Mouse (Mus musculus) heart, adult 9 months (tissue): Measurements from ENCODE around the gene Cyp17a1.

Source experiments
- DNase-seq, 2 experiments: peaks; one replicate each; pipeline ENCODE4 v3.0.0; 2022; ENCODE audit warnings: low spot score in 2 of 2

Gene Cyp17a1

DNA sequence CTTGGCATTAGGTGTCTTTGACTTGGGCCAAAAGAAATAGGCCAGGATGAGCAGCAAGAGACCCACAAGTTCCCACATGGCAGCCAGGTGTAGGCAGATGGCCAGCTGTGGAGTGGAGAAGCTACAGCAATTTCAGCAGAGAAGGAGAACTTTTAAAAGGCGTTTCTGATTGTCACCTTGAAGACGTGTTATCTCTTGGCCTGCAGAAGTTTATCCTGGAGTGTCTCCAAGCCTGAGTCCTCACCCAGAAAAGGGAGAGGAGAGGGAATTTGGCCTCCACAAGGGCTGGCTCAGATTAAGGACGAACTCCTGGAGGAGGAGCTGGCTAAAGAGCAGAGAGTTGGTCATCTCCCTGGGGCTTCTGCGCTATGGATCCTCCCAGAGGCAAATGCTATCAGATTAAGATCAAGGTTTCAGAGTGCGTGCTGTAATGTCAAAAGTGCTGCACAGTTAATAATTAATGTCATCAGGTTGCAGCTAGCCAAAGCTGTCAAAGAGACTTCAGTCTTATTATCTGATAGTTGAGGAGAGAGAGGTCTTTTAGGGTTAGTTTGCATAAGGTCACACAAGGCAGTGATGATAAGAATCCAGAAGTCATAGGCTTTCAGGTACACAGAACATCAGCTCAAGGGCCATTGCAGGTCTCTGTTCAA lies at the start of gene Cyp17a1:
Gene Cyp17a1, minus strand, starts transcription at position 407 of the 653 bp plus-strand sequence.
- no peak for DNase-seq

DNA sequence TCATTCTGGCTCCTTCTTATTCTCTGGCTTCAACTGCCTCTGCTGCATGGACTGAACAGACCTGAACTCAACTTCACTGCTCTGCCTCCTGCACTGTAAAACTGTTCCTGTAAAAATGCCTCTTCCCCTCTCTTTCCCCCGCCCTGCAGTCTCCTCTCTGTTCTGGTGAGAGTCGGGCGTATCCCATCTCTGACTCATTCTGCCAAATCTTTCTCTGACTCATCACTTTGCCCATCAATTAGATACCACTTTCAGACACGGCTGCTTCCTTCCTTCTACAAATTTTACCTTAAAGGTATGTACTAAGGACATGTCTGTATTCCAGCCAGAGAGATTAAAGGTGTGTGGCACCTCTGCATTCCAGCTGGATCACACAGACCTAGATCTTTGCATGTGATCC lies 45.2 kb upstream of the Cyp17a1 start:
- DNase-seq: no peak

DNA sequence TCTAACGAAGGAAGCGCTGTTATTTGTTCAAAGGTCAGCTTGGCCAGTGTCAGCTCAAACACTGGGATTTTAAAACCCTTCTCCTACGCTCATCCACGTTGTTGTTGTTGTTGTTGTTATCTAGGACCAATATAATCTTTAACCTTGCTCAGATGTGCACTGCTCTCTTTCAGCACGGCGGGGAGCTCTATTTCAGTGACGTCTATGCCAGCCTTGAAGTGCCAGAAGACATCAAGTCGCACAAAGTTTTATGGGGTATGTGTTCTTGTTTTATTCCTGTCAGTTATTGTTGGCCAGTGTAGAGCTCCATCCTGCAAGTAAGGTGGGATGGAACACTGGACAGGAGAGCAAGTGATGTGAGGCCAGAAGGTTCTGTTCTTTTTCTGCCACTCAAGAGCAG lies 42.0 kb upstream of the Cyp17a1 start:
- no peak for DNase-seq

GRCm38 (mm10) chr19:46714234-46714633 lies 41.3 kb upstream of the Cyp17a1 start:
- DNase-seq: no peak

GRCm38 (mm10) chr19:46710614-46711013 lies 37.6 kb upstream of the Cyp17a1 start:
- no peak for DNase-seq

GRCm38 (mm10) chr19:46707296-46708151 lies 34.6 kb upstream of the Cyp17a1 start, which contains the start of gene As3mt:
TSS of gene As3mt (plus strand) at chr19:46707458.
- peak; percentile 77 to 79 for DNase-seq

DNA sequence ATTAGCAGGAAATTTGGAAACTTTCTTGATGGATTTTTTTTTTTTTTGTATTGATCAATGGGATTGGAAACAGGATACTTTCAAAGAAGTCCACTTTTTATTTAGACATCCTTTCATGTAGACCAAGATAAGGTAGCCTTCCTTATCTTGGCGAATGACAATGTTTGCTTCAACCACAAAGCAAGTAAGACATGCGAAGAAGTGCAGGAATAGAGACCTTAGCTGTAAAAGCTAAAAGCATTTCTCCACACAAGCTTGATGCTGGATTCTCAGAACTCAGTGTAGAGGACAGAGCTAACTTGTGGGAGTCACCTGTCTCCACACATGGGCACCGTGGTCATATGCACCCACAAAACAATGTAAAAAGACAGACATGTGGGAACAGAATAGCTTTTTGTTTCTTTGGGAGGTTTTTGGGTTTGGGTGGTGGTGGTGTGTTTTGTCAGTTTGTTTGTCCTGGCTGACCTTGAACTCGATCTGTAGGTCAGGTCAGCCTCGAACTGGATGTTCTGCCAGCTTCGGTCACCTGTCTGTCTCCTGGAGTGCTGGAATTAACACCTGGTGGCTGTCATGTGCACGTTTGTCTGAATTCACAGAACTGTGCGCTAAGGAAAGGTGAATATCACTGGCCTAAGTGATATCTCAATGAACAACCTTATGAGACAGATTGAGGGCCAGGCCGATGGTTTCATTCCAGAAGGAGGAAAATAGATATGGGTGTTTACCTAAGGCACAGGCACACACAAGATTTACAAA lies 33.7 kb upstream of the Cyp17a1 start:
- no peak for DNase-seq

GRCm38 (mm10) chr19:46705779-46706495 lies 33.0 kb upstream of the Cyp17a1 start:
- no peak for DNase-seq

GRCm38 (mm10) chr19:46701156-46701555 lies 28.2 kb upstream of the Cyp17a1 start:
- no peak for DNase-seq

GRCm38 (mm10) chr19:46699011-46699481 lies 26.1 kb upstream of the Cyp17a1 start:
- no peak for DNase-seq

- no peak for DNase-seq
Observed at GRCm38 (mm10) chr19:46697840-46698517, 25.0 kb upstream of the Cyp17a1 start.

DNA sequence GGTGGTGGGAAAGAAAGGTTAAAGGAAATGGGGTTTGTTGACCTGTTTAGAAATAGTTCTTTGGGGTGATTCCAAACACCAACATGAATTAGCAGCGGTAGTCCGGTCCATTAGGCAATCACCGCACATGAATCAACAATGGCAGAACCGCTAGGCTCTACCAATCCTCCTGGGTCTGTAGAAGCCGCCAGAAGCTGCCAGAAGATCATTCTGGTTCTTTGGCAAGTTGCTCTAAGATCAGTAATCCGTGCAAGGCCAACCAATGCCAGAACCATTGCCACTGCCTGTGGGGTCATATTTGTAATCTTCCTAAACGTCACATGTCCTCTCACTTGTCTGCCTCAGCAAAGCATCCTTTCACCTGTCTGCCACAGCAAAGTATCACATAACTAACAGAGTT lies 24.0 kb upstream of the Cyp17a1 start:
- DNase-seq: no peak

- no peak for DNase-seq
Observed at GRCm38 (mm10) chr19:46696482-46696881, 23.5 kb upstream of the Cyp17a1 start.

GRCm38 (mm10) chr19:46693146-46693545 lies 20.2 kb upstream of the Cyp17a1 start:
- no peak for DNase-seq

DNA sequence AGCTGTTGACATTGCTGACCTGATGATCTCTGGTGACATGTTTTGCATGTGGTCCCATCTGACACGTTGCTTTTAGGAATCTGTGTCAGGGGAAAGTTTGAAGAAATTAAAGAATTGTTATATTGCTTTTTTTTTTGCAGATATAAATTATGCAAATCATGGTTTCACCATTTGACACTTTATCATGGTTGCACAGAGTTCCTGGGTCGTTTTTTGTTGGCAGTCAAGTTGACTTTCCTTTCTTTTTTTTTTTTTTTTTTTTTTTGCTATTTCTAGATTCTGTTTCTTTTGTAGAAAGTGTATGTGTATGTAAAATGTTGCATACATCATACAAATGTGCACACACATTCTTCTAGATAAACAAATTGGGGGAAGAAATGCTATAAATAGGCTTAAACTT lies 18.1 kb upstream of the Cyp17a1 start:
- DNase-seq: no peak

DNA sequence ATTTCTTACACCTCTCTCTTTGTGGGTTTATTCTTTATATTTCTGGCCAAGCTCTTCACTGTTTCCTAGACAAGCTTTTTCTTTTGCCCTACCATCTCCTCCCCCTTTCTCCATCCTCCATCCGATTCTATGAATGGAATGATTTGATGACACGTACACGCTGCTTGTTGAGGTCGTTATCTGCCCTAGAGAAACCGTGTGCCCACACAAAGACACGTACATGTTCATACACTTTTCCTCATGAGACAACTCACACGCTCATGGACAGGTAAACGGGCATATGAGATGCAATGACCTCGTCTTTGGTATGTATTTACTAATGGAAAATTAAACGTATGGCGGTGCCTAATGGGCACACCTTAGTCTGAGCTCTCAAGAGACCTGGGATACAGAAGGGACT lies 17.4 kb upstream of the Cyp17a1 start:
- DNase-seq: no peak

- peak; percentile 88 to 89 for DNase-seq
Observed at GRCm38 (mm10) chr19:46689460-46690372, 16.7 kb upstream of the Cyp17a1 start, which contains the start of gene Borcs7. TSS of gene Borcs7 (plus strand) at chr19:46689906.

DNA sequence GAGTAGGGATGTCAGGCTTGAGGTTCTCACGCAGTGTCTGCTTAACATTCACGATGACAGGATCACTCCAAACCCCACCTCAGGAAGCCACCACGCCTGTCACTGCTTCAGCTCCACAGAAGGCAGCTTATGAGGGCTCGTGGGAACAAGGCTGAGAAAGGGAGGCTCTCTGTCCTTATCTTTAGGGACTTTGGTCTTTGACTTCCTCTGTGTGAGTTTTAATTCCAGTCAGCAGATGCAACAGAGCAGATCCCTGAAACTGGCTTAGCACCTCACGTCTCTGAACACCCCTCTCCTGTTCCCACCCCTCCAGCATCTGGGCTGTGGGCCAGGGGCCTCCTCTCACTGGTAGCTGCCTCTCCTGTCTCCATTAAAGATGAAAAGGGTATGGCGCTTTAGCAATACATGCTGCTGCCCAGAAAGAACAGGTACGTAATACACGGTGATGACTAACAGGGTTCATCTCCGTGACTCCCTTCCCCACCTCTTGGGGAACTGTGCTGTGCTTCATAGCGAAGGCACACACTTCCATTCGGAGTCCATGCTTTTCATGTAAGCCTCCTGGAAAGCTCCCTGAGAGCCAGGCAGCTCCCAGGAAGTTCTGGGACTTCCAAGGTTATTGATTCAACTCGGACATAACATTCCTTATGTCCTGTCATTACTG lies 6.9 kb upstream of the Cyp17a1 start:
- no peak for DNase-seq

GRCm38 (mm10) chr19:46675641-46676040 lies 2.7 kb upstream of the Cyp17a1 start:
- DNase-seq: no peak
